Mouse (Mus musculus) thymus, postnatal 25 days (tissue): ENCODE measurements around the gene Ranbp9.

Source experiments
- DNase-seq: peaks from one replicate; pipeline ENCODE4 v3.0.0; 2022

The Ranbp9 gene

GRCm38 (mm10) chr13:43480957-43481858, at the start of gene Ranbp9:
Ranbp9 (minus strand) TSS chr13:43481282.
- DNase-seq, result peak; percentile 82

- DNase-seq, result no peak
Observed at GRCm38 (mm10) chr13:43530129-43530831, 49.2 kb upstream of the Ranbp9 start.

- DNase-seq, result no peak
Observed at GRCm38 (mm10) chr13:43526289-43526688, 45.2 kb upstream of the Ranbp9 start.

GRCm38 (mm10) chr13:43525363-43526134, 44.5 kb upstream of the Ranbp9 start:
- DNase-seq, result peak; percentile 50

GRCm38 (mm10) chr13:43524491-43525362, 43.6 kb upstream of the Ranbp9 start:
- DNase-seq, result no peak

- no peak for DNase-seq
Observed at GRCm38 (mm10) chr13:43523906-43524480, 42.9 kb upstream of the Ranbp9 start.

GRCm38 (mm10) chr13:43521940-43522339, 40.9 kb upstream of the Ranbp9 start:
- no peak for DNase-seq

GRCm38 (mm10) chr13:43519251-43519650, 38.2 kb upstream of the Ranbp9 start:
- DNase-seq, result no peak

GRCm38 (mm10) chr13:43517371-43517770, 36.3 kb upstream of the Ranbp9 start:
- DNase-seq, result no peak

- DNase-seq, result no peak
Observed at GRCm38 (mm10) chr13:43516931-43517330, 35.8 kb upstream of the Ranbp9 start.

GRCm38 (mm10) chr13:43516119-43516518, 35.0 kb upstream of the Ranbp9 start:
- no peak for DNase-seq

- DNase-seq, result no peak
Observed at GRCm38 (mm10) chr13:43514950-43515358, 33.9 kb upstream of the Ranbp9 start.

GRCm38 (mm10) chr13:43512736-43513135, 31.7 kb upstream of the Ranbp9 start:
- no peak for DNase-seq

- DNase-seq, result no peak
Observed at GRCm38 (mm10) chr13:43505798-43506197, 24.7 kb upstream of the Ranbp9 start.

- peak; percentile 49 for DNase-seq
Observed at GRCm38 (mm10) chr13:43503395-43503850, 22.3 kb upstream of the Ranbp9 start.

- DNase-seq, result no peak
Observed at GRCm38 (mm10) chr13:43501601-43502000, 20.5 kb upstream of the Ranbp9 start.

- no peak for DNase-seq
Observed at GRCm38 (mm10) chr13:43500483-43500850, 19.4 kb upstream of the Ranbp9 start.

- no peak for DNase-seq
Observed at GRCm38 (mm10) chr13:43499731-43500482, 18.8 kb upstream of the Ranbp9 start.

GRCm38 (mm10) chr13:43498849-43499248, 17.8 kb upstream of the Ranbp9 start:
- DNase-seq, result no peak

GRCm38 (mm10) chr13:43497769-43498168, 16.7 kb upstream of the Ranbp9 start:
- no peak for DNase-seq

GRCm38 (mm10) chr13:43496660-43497059, 15.6 kb upstream of the Ranbp9 start:
- no peak for DNase-seq
